Mouse (Mus musculus) cerebellum, adult 2 months (tissue): ENCODE data around the gene Atp6v0b.

Experiments used
- CTCF ChIP-seq: fragments of 200-500 bp; IDR thresholded peaks from 2 replicates; pipeline ENCODE4 v1.5.1; 2011; ENCODE audit warnings: low read depth, mild to moderate bottlenecking, control low read depth, low read length, moderate library complexity, borderline replicate concordance; ENCODE audit not compliant: insufficient read depth
- POLR2A ChIP-seq: fragments of 200-500 bp; IDR thresholded peaks from 2 replicates; pipeline ENCODE4 v1.6.1; 2011; ENCODE audit warnings: low read length, control low read depth, borderline replicate concordance; ENCODE audit not compliant: insufficient read depth

DNA sequence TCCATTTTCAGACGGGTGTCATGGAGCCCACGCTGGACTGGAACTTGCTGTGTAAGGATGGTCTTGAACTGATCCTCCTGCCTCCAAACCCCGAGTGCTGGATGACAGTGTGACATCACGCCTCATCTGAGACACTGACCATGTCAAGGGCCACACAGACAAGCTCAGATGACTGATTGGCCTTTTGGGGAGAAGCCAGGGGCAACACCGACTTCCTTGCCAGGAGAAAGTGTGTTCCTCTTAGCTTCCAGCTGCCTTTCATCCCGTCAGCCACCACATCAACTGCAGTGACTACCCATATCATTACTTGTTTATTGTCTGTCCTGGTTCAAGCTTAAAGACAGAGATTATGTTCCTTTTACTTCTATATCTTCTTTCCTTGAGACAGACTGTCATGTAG lies 37.8 kb upstream of the Atp6v0b start:
- TF ChIP-seq CTCF = no peak
- no peak for TF ChIP-seq POLR2A
